Mouse (Mus musculus) frontal cortex, postnatal 36 days (tissue): ENCODE data around the gene Etnk2.
"Not testable (repeated sequence)": the region's sequence is repeated elsewhere in the genome, so short reads cannot be mapped to it uniquely, and the experiment has no call there.

Experiments
- DNase-seq, 2 experiments: peaks; one replicate each; pipeline ENCODE4 v3.0.0; 2022; ENCODE audit warnings: low spot score in 2 of 2

The Etnk2 gene

DNA sequence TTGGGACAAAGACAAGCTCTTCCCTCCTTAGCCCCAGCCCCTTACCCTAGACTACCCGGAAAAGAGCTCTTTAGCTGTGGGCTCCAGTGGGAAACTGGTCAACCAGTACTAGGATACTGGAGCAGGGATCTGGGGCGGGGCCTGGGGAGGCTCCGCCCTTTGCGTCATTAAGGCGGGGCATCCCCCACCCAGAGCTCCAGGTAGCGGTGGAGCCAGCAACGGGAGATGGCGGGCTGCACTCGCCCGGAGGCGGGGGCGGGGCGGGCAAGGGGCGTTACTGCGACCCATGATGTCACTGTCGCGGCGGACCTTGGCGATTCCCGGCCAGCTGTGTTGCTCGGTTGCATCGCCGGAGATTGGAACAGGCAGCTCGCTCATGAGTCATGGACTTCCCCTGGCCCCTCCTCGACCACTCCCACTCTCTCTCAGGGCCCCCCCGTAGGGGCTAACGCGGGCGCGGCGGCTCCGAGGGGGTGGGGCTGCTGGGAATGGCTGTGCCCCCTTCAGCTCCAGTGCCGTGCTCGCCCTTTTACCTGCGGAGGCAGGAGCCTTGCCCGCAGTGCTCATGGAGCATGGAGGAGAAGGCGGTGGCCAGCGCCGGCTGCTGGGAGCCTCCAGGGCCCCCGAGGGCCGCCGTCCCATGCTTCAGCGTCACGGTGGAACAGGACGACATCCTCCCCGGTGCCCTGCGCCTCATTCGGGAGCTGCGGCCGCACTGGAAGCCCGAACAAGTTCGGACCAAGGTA, at the start of gene Etnk2:
Gene Etnk2 (plus strand): TSS at position 297 of the 746 bp plus-strand sequence.
- peak; percentile 68 to 72 for DNase-seq

DNA sequence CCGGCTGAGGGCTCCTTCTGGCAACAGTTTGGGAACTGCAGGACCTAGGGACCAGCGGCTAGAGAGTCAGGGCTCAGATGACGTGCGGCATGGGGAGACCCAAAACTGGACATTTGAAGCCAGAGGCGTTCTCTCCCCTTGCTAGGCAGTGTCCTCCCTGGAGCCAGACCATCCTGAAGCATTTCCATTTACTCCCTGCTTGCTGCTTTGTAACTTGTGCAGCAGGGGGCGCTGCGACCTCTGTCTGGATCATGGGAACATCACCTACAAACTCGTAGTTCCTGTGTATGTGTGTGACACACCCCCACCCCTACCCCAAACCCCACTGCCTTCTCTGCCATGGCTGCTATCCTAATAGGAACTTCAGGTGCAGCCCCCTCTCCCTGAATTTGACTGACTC, 49.0 kb upstream of the Etnk2 start:
- peak; percentile 29 to 52 for DNase-seq

DNA sequence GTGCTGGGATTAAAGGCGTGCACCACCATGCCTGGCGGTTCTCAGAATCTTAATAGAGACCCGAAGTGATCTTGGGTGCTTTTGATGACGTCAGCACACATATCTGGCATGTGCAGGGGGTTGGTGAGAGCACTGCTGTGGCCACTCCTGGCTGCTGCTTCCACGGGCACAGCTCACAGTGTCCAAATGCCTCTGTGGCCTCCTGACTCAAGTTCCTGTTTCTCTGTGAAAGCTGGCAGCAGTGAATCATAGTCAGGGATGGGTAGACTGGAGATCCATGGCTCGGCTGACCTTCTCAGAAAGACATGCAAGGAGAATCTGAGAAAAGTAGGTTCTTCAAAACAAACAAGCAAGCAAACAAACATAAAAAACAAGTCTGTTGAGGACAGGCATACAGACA, 47.6 kb upstream of the Etnk2 start:
- no peak for DNase-seq

DNA sequence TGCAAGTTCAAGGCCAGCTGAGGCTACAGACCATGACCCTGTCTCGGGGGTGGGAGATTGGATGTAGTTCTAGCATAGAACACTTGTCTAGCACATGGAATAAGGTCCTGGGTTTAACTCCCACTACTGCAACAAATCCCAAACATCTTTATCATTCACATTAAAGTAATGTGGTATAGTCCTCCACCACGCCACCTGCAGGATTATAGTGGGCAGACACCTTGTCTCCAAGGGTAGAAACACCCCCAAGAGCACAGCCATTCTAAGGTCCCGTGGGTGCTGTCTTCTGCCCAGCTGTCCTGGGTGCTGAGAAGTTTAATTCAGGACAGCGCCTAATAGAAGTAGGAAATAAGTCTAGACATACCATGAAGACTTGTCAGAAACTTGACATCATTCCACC, 46.8 kb upstream of the Etnk2 start:
- no peak for DNase-seq

DNA sequence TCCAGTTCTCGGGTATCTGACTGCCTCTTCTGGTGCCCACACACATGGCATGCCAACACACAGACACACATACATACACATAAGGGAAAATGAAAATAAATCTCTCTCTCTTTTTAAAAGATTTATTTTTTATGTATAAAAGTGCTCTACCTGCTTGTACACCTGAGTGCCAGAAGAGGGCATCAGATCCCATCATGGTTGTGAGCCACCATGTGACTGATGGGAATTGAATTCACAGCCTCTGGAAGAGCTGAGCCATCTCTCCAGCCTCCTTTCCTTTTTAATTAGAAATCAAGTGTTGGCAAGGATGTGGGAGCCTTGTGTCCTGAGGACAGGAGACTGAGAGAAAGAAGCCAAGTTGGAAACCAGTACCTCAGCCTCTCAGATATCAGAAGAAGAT, 46.2 kb upstream of the Etnk2 start:
- DNase-seq, result no peak

DNA sequence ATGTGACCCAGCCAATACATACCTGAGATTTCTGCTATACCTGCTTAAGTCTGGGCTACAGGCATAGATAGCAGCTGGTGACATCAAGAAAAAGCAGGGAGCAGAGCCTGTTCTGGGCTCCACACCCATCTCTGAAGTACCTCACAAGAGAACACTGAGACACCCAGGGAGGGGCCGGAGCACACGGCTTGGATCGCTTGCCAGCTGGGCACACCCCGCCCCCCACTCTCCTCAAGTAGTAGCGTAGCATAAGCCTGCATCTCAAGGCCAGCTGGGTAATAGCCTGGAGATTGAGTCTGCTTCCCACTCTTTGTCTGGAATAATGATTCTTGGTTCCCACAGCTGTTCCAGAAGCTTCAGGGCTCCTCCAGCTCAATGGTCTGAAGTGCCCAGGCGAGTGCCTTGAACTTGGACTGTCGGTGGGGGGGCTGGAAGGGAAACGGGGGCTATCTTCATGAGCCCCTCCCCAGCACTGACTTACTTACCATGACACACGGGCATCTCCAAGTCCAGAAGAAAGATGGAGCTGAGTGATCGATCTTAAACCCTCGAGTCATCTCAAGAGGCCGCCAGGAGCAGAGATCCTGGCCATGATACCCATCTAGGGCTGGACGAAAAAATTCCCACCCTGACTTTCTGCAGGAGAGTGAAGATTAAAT, 42.0 kb upstream of the Etnk2 start, which contains the start of gene Kiss1:
Gene Kiss1 (plus strand): TSS at position 609 of the 659 bp plus-strand sequence.
- no peak for DNase-seq

DNA sequence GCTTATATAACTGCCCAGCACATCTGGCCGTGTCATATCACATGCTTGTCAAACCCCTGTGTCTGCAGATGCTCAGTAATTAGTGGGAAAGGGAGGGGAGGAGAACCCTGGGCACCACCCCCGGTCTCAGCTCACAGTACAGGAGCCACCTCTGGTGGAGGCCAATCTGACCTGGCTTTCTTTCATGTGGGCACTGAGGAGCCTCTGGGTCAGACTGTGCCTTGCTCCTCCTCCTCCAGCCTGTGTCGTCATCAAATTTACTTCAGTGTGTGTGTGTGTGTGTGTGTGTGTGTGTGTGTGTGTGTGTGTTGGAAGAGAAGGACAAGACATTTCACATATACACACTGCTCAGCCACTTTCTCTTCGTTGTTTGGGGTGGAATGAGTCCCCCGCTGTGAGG, 40.0 kb upstream of the Etnk2 start:
- no peak for DNase-seq

DNA sequence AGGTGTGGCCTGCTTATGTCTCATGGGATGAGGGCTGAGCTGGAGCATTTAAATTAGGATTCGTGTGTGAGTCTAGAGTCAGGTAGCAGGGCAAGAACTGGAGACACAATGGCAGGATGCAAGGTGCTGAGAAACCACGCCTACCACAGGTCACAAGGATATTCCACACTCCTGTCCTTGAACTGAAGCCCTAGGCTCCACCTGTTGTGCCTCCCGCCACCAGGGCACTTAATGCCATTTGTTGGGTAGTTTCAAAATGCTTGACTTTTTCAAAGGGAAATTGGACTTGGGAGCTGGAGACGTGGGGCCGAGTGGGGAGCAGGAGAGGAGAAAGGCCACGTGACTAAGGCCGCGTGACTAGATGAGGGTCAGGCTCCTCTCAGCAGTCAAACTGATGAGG, 37.4 kb upstream of the Etnk2 start:
- no peak for DNase-seq

DNA sequence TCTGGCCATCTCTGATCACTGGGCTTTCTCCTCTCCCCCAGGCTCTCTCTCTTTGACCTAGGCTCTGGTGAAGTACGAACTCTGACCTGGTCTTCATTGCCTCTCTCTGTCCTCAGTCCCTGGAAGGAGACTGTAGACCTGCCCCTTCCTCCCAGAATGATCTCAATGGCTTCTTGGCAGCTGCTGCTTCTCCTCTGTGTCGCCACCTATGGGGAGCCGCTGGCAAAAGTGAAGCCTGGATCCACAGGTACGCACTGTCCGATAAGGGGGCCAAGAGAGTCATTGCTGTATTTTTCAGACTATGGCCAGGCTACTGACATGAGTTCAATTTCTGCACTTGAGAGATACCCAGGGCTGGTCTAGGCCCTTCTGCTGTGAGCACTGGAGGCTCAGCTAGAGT, 36.3 kb upstream of the Etnk2 start:
- no peak for DNase-seq

DNA sequence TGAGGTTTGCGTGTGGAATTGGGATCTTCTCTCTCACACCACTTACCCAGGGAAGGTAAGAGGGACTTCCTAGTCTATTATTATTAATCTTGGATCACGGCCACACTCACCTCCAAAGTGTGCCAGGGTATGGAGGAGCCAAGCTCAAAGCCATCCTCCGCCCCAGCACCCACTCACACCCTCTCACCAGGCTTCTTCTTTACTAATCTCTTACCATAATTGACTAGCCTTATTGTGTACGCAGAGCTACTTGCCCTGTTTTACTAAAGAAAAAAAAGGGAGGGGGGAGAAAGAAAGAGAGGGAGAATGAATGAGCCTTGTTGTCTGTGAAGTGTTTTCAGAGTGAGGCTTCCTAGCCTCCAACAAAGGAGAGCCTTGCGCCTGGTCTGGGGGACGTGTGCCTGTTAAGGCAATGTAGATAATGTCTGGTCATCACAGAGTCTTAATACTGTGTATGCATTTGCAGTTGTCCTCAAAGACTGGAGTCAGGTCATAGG, 35.0 kb upstream of the Etnk2 start:
- no peak for DNase-seq

DNA sequence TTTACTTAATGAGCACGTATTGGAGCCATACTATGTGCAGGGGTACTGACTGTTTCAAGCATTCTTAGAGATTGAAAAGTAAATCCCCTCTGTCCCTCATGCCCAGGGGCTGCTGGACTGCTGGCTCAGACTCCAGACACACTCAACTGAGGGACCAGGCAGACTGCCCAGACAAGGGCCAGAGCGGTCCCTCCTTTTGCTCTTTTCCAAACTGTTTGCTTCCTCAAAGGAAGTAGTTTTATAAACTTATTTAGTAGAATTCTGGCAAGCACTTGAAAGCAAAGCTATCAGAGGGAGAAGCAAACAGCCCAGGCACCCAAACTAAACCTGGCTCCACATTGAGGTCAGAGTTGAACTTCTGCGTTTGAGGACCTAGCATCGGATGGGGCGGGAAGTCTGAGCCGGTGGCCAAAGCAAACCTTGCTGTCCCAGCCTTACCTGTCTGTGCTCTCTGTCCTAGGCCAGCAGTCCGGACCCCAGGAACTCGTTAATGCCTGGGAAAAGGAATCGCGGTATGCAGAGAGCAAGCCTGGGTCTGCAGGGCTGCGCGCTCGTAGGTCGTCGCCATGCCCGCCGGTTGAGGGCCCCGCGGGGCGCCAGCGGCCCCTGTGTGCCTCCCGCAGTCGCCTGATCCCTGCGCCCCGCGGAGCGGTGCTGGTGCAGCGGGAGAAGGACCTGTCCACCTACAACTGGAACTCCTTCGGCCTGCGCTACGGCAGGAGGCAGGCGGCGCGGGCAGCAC, 34.3 kb upstream of the Etnk2 start:
- DNase-seq, result no peak

DNA sequence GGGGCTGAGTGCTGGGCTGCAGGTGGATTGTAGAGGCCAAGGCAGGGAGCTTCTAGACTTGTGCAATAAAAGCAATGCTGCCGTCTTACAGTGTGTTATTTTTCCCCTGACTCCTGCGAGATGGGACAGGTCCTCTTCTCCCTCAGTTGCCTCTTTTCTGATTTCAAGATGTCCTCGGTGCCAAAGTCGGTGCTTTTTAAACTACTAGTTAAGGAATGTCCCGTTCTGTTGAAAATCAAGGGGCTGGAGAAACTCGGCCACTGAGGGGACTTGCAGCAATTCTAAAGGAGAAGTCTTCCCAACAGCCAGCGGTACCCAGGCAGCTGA, 33.8 kb upstream of the Etnk2 start:
- DNase-seq, result no peak

DNA sequence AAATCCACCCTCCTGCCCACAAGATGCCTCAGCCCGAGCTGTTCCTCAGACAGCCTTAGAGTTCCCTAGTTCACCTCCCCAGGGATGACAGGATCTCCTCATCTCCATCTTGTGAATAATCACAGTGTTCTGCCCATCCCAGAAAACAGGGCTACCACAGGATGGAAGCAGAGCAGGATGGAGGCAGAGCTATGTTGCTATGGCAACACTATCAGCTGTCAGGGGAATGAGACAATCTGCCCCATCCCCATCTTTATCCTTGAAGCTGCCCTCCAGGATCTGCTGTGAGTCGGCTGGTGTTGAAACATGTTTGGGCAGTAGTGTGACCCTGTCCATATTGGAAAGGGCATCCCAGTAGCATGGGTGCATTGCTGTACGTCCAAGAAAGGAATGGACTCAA, 32.2 kb upstream of the Etnk2 start:
- no peak for DNase-seq

DNA sequence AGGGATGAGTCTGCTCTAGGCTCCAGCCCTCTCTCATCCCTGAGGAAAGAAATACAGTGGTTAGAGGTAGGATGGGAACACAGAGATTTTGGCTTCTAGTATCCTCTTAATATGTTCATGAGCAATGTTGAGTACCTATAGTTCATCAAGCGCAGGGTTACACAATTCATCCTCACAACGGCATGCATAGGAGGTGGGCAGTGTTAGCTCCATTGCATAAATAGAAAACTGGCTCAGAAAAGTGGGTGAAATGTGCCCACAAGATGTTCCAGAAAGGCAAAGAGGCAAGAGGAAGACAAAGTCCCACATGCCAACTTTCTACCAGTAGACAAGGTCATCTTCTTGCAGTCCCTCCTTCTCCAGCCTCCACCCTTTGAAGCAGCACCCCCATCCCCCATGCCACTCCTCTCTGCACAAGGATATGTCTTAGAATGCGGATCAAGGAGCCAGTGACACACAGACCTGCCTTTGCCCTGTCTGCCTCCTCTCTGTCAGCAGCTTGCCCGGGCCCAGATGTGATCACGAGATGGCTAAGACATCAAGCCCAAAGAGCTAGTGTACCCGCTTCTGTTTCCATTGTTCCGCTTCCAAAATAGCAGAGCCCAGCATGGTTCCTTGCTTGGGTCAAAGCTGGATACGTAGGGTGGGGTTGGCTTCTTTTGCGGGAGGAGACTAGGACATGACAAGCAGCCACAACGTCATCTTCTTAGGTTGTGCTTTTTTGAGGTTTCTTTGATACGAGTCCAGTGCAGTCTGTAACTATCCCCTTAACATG, 30.5 kb upstream of the Etnk2 start:
- DNase-seq, result peak; percentile 25 to 36

DNA sequence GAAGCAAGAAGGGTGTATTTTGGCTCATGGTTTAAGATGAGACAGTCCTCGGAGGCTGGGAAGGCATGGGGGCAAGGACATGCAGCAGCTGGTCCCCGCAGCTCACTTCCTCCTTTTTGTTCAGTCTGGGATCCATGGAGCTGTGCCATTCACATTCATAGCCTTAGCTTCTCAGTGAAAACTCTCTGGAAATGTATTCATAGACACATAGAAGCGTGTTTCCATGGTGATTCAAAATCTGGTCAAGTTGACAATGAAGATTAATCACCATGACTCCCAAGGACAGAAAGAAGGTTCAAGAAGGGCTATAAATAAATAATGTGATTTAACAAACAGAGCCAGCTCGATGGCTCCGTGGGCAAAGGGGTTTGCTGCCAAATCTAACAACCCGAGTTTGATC, 29.4 kb upstream of the Etnk2 start:
- DNase-seq, result no peak

DNA sequence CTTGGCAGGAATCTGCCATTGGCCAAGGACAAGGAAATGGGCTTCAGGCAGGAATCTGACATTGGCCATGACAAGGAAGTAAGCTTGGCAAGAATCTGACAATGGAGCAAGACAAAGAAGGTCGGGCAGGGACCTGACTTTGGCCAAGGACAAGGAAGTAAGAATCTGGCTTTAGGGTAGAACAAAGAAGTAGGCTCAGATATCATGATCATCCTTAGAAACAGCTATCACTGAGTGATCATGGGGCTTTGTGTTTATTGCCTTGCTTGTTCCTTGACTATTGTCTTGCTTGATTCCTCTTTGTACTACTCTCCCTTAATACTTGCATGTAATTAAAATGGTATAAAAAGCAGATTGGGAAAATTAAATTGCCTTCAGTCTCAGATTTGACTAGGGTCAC, 23.0 kb upstream of the Etnk2 start:
- not testable (repeated sequence) for DNase-seq

DNA sequence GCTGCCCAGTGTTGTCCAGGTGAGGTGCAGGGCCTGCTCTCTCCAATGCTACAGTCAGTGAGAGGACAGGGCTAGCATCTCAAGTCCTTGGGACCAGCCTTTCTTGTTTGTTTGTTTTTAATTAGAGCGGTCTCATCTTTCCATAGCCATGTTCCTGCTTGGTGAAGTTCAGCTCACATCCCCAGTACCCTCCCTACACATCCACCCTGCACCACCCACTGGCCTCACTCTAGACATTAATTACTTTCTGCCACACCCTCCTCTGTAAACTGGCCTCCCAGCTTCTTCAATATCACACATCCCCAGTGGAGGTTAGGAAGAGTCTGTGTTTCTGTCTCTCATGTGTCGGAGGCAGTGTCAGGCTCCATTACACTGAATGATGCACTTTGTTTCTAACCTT, 19.0 kb upstream of the Etnk2 start:
- DNase-seq, result no peak

DNA sequence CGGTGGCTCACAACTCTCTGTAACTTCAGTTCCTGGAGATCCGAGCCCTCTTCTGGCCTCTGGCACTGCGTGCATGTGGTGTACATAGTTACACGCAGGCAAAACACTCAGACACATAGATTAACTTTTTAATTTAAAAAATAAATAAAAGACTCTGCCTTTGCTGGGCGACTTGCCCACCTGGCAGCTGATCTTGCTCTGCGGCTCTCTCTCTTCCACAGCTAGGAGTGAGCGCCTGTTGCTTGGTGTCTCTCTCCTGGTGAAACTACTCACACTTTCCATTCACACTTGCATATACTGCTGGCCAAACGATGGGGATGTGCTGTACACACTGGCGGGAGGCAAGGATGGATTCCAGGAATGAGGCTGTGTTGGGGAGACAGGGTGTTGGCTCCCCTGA, 16.8 kb upstream of the Etnk2 start:
- DNase-seq, result no peak

DNA sequence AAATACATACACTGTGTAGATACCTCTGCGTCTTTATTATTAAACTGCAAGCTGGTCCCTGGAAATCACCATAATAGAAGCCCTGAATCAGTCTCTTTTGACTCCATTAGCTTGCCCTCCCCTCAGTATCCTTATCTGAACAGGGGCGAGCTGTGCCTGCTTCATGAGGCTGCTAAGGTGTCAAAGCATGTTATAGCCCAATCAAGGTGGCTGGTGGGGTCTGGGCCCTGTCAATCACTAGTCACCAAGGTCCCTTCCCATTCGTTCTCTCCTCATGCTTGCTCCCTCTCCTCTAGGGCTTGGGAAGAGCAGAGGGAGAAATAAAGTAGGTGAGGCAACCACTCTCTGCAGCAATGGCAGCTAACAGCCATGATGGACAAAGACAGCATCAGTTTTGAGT, 16.1 kb upstream of the Etnk2 start:
- no peak for DNase-seq

DNA sequence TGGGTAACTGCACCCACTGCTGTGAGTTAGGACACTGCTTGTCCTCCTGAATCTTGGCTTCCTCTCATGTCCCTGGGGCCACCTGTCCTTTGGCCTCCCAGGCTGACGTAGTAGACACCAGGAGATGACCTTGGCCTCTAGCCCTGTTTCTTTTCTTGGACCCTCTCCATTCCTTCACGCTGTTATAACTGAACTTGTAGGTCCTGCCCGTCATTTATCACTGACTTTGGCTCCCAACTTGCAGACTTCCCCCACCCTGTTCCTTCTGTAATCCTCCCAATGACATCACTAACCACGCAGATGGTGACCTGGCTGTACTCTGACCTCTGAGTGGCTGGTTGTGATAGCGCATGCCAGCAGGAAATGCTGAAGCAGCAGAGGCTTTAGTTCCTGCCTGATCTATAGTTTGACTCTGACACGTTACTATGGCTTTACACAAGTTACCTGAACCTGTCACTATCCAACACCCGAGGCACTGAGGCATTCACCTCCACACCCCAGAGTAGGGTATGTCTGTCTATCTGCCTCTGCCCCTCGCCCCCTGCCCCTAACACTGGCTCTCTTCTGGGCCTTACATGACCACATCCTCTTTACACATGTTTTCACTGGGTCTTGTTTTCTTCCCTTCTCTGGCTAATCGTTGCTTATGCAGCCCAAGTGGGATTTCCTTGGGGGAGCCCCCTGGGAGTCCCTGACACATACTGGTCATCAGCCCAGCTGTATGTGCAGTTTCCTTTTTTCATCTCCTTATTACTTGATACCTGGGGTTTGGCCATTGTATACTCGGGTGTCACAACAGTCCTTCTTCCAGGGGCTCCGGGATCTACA, 15.5 kb upstream of the Etnk2 start:
- no peak for DNase-seq

DNA sequence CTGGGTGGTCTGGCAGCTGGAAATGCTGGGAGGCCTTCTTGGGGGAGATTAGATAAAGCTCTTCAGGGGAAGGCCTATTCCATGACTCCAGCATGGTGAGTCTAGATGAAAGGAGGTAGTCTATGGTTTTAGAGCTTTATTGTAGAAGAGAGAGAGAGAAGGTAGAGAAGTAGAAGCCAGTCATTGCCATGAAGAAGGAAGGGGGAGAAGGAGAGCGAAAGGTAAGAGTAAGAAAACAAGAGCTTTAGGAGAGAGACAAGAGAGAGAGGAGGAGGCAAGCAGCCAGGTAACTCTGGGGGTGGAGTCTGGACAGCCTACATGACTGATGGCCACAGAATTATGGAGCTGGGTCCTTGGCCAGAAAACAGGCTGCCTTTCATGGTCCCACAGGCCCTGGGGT, 13.2 kb upstream of the Etnk2 start, which contains the start of gene Ren1:
Gene Ren1 (plus strand): TSS at position 301 of the 400 bp plus-strand sequence.
- DNase-seq, result no peak
